ENCODE assay signal across 27 mouse cellular contexts in genomic region chr13:71327802-71328753, GRCm38 (mm10).
DNase-seq lines count a peak whose midpoint lies in the region; ATAC-seq lines count a peak whose summit lies in the region.
"Had no signal": no experiment of that assay in that cellular context is flagged by ENCODE, and none has a peak within 500 bp of the region (broad histone marks: within the 10 kb centered on the region; RNA-seq: fewer than 3 reads in every experiment).

No protein-coding gene starts in this region.

- H3K27me3 ChIP-seq in heart, embryonic 14.5 days (ENCODE audit: control insufficient read depth, insufficient read depth, low read length) = no peaks in the 10 kb centered on the region
- no peaks in the 10 kb centered on the region for H3K27me3 ChIP-seq in lung, embryonic 15.5 days
- H3K27me3 ChIP-seq: liver, embryonic 12.5 days; neural tube, embryonic 15.5 days had no signal

- H3K4me3 ChIP-seq in heart, embryonic 14.5 days (ENCODE audit: control insufficient read depth in 1 of 2, insufficient read depth in 1 of 2, low read depth in 1 of 2, low read length in 2 of 2) = no peak overlapping the region
- H3K4me3 ChIP-seq in lung, embryonic 15.5 days = no peak overlapping the region
- H3K4me3 ChIP-seq: liver, embryonic 12.5 days; neural tube, embryonic 15.5 days had no signal

- no peaks in the 10 kb centered on the region for H3K36me3 ChIP-seq in heart, embryonic 14.5 days (ENCODE audit: control insufficient read depth, insufficient read depth, low read length)
- H3K36me3 ChIP-seq in lung, embryonic 15.5 days = no peaks in the 10 kb centered on the region
- H3K36me3 ChIP-seq: liver, embryonic 12.5 days; neural tube, embryonic 15.5 days had no signal

- no peak for DNase-seq in heart, postnatal 25 days (ENCODE audit: low spot score)
- no peak for DNase-seq in lung, postnatal 10 days
- peak; percentile 5 for DNase-seq in NIH3T3 (ENCODE audit: low read depth)
- peak; percentile 16 for DNase-seq in fibroblast of lung, adult 2 months (ENCODE audit: low read depth)
- DNase-seq in gastrocnemius, postnatal 10 days = no peak
- DNase-seq: adrenal gland, postnatal 10 days; B cell, adult 2 months; cerebellum, adult 11 months; cerebellum, adult 9-10 months; cerebellum, postnatal 36 days; gastrocnemius, postnatal 36 days; kidney, adult 9 months; kidney, postnatal 10 days; layer of hippocampus, postnatal 36 days; left cerebral cortex, postnatal 4 days; liver, postnatal 0 days; midbrain, embryonic 14.5 days; retina, postnatal 1 day; right cerebral cortex, postnatal 14 days; thymus, postnatal 36 days had no signal

- WGBS in heart, embryonic 14.5 days = 26% methylated on average over 4 of the region's 4 CpGs
- 58% methylated on average over 4 of the region's 4 CpGs for WGBS in lung, embryonic 15.5 days

- H3K9me3 ChIP-seq in heart, embryonic 14.5 days (ENCODE audit: control insufficient read depth, low read length) = no peaks in the 10 kb centered on the region
- no peaks in the 10 kb centered on the region for H3K9me3 ChIP-seq in lung, embryonic 15.5 days
- H3K9me3 ChIP-seq: liver, embryonic 12.5 days; neural tube, embryonic 15.5 days had no signal

- peaks cover 3 to 8% of the 10 kb centered on the region in 2 experiments for H3K4me1 ChIP-seq in heart, embryonic 14.5 days (ENCODE audit: control insufficient read depth in 2 of 2, insufficient read depth in 2 of 2, low read length in 2 of 2)
- no peaks in the 10 kb centered on the region for H3K4me1 ChIP-seq in lung, embryonic 15.5 days
- H3K4me1 ChIP-seq: liver, embryonic 12.5 days; neural tube, embryonic 15.5 days had no signal

- H3K27ac ChIP-seq in heart, embryonic 14.5 days (replicated peaks in 1 of 2; ENCODE audit: control insufficient read depth in 1 of 2, insufficient read depth in 1 of 2, low read depth in 2 of 2, low read length in 2 of 2) = peak overlapping the region in 1 of 2 experiments; percentile 37; a peak in 1 of 4 replicates
- no peak overlapping the region for H3K27ac ChIP-seq in lung, embryonic 15.5 days
- H3K27ac ChIP-seq: hindbrain, embryonic 14.5 days; liver, embryonic 12.5 days; neural tube, embryonic 15.5 days had no signal

- no peak overlapping the region for H3K9ac ChIP-seq in heart, embryonic 14.5 days (ENCODE audit: low read length)
- H3K9ac ChIP-seq in lung, embryonic 15.5 days = no peak overlapping the region
- H3K9ac ChIP-seq: hindbrain, embryonic 14.5 days; liver, embryonic 12.5 days; liver, postnatal 0 days; neural tube, embryonic 15.5 days had no signal

- intact Hi-C loops in heart, postnatal 25 days (cut with DNase I) = no loop called here

- no peak overlapping the region for H3K4me2 ChIP-seq in heart, embryonic 14.5 days (ENCODE audit: low read length)
- no peak overlapping the region for H3K4me2 ChIP-seq in lung, embryonic 15.5 days
- H3K4me2 ChIP-seq: hindbrain, embryonic 14.5 days; liver, embryonic 12.5 days; neural tube, embryonic 15.5 days had no signal

- ATAC-seq in heart, embryonic 14.5 days (ENCODE audit: insufficient number of reproducible peaks, insufficient read depth, low FRiP score, low read depth) = peak; percentile 49; the same call in 1 of the 2 replicates
- ATAC-seq in lung, embryonic 15.5 days (ENCODE audit: borderline replicate concordance, extremely low read depth, low FRiP score, low TSS enrichment) = peak; percentile 57; the same call in 1 of the 2 replicates
- ATAC-seq: forebrain, embryonic 14.5 days; intestine, postnatal 0 days; liver, embryonic 12.5 days; liver, postnatal 0 days had no signal

Comparison
In these comparisons a context has a peak if more than half of its experiments do, and no peak if none do; other contexts are left out.
1. DNase-seq: peak in NIH3T3 (single experiment) and fibroblast of lung, adult 2 months (single experiment); none in heart, postnatal 25 days (single experiment), lung, postnatal 10 days (single experiment) and gastrocnemius, postnatal 10 days (single experiment).